Mouse (Mus musculus): Measurements from ENCODE around the gene Fshb.

Fshb gene

DNA sequence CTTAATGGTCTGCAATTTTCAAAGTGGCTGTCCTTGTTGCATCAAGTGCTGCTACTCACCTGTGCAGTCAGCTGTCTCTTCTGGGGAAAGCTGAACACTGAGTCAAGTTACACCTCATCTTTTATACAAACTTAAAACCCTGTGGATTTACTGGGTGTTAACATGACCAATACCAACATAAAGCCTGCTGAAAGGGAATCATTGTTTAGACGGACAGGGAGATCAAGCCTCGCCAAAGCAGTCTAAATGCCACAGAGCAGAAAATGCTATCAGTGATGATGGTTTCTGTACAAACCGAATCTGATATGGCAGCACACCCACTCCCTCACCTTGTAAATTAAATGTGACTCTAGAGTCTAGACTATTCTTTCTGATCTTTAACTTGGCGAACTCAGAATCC, at the start of gene Fshb:
TSS of gene Fshb (minus strand) at position 101 of the 400 bp plus-strand sequence.
- DNase-seq: no peak

DNA sequence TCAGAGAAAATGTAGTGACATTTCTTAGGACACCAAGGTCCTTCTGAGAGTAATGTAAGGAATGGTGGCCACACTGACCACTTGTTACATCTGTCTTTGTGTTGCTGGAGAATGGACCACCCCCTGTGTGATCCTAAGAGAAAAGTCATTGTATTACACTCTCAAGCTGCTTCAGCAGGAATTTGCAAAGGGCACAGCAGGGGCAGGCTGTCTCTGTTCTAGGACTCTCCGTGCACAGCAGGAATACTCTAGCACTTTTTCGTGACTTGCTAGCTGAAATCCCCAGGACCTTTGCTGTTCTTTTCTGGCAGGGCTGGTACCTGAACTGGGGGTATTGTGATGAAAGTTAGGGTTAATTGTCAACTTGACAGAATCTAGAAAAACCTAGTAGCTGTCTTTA, 24.8 kb upstream of the Fshb start:
- DNase-seq: no peak

DNA sequence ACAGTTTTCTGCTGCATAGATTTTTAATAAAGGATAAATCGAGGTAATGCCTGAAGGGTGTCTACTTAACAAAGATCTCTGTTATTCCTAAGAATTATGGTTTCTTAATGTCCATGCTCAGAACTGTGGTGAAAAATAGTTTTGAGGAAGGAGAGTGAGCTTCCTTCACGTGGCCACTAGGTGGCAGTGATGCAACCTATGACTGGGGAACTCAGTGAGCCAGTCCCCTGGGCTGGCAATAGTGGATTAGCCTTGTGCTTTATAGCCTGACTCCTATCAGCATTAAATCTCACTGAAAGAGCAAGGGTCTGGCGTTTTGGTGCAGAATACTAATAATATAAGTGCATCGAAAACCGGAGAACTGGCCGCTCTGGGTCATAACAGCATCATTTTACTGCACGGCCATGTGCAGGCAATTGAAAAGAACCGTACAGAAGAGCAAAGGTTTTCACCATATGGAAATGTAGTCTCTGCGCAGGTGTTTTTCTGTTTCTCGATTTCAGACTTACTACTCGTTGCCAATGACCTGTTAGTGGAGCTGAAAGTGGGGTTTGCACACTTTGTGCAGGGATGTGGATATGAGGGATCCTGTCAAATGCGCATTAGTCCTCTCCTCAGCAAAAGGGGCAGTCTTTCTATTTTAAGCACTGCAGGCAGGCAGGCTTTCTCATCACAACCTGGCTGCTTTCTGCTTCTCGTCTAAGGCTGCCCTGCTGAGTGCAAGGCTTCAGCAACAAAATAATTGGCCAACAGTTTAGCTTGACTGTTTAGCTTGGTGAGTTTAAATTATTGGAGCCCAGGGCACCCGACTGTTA, 23.8 kb upstream of the Fshb start:
- peak; percentile 62 for DNase-seq

DNA sequence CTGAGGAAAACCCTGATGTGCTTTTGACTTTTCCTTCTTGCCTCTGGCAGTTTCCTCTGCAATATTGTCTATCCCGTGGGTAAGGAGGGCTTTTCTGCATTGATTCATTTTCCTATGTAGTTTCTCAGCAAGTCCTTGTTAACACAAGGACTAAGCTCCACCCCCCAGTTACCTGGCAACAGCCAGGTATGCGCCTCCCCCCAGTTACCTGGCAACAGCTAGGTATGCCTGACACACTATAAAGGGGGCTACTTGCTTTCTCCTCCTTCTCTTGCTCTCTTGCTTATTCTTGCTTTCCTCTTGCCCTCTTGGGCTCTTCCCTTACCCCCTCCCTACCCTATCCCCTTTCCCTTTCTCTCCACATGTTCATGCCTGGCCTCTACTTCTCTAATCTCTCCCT, 3.8 kb upstream of the Fshb start:
- DNase-seq: no peak

DNA sequence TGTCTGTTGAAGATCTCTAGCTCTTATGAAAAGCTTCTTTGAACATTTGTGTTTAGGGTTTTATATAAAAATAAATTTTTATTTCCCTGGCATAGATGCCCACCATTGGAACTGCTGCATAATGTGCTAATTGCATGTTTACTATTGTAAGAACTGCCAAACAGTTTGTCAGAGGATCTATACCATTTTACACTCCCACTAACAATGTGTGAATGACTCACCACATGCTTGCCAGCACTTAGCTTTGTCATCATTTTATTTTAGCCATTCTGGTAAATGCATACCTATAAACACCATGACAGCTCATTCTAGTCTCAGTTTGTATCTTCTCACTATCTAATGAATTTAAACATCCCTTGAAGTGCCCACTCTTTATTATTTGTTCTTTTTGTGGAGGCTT, 13.5 kb downstream of the Fshb start:
- no peak for DNase-seq

DNA sequence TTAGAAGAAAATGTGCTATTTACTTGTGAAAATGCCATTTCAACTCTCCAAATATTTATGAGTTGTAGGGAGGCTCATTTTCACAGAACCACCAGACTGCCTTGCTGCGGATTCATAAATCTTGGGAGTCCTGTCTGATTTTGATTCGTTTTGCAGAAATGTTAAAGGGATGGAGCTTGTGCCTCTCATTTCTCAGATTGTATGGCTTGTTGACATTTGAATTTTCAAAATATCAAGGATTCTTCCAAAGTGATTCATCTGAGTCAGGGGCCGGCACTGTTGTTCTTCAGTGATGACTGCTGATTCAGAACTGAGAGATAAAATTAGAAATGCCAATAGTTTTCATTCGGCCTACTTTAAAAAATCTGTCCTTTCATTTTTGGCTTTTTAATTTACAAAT, 18.6 kb downstream of the Fshb start:
- no peak for DNase-seq

DNA sequence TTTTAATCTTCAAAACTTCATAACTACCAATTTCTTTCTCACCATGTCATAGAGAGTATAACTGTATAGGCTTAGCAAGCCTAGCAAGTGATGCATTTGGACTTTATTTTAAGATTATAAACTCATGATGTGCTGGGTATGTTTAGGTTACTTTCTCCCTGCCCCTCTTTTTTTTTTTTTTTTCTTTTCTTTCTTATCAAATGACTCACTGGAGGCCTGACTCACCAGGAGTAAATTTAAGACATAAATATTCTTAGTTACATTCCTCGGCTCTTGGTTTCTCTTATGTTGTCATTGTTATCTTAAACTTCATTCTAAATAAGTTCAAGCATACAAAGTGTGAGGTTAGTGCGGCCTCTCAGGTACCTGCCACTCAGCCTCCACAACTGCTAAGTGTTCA, 23.5 kb downstream of the Fshb start:
- no peak for DNase-seq

DNA sequence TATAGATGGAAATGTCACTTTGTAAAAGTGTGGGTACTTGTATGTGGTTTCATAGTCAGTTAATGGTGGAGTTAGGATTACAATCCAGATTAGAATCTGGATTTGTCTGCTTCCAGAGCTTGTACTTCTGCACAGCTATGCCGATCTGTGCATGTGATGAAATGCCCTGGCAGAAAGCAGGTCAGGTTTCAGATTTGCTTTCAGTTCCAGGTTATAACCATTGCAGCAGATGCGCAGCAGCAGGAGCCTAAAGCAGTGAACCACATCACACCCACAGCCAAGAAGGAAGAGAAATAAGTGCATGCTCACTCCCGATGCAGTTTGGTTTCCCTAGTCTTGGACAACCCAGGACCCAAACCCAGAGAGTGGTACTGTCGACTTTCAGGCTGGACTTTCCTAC, 34.8 kb downstream of the Fshb start:
- DNase-seq: no peak

DNA sequence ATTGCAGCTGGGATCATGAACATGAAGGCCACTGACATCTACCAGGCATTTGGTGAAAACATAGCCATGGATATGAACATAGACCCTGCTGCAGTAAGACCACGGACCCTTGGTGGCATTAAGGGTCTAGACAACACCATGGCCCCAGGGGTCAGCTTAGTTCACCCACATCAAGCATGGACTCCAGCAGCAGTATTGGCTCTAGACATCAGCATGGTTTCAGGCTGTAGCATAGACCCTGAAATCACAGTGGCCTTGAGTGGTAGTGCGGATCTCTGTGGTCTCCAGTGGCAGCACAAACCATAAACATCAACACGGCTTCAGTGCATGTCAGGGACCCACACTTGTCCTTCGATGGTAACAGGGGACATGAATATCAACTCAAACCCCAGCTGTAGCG, 36.7 kb downstream of the Fshb start:
- DNase-seq: no peak

DNA sequence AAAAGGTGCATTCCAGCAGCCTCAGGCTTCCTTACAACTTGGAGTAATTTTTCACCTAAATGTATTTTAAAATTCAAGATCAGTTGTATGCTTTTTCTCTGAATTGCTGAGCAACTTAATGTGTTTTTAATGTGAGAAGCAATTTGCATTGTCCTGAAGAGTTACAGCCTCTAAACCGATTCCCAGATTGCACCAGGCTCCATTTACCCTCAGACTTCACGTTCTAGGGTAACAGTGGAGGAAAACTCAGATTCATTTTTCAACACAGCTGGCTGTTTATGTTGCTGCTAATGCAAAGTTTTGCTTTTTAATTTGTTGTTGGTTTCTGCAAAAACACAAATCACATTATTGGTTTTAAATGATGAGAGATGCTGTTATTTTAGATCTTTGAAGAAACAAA, 40.1 kb downstream of the Fshb start:
- DNase-seq: no peak

DNA sequence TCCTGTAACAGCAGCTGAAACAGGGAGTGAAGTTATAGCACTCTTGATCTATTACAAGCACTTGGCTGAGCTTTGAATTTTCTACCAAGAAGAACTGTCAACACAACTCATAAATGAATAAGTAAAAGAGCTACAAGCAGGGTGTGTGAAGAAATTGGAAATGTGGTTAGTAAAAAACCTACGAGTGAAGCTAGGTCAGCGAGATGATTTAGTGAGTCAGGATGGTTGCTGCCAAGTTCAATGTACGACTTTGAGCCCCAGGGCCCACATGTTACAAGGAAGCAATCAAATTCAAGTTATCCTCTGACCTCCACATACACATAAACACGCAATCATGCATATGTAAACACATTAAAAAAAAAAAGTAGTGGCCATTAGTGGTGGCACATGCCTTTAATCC, 46.3 kb downstream of the Fshb start:
- no peak for DNase-seq

DNA sequence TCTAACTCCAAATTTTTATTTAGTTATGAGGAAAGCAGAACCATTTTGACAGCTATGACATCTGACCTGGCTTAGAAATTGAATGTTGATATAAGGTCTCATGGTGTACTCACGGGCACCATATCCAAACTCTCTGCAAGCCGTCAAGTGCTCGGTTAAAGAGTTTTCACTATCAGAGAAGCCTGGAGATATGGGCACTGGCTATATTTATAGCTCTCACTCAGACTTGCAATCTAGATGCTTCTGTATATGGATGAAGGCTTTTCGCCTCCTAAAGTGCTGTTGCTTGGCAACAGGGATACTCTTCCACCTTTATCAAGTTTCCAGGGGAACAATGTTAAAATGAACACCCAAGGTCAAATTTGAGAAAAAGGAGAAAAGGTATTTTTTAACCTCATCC, 47.1 kb downstream of the Fshb start:
- DNase-seq: no peak

DNA sequence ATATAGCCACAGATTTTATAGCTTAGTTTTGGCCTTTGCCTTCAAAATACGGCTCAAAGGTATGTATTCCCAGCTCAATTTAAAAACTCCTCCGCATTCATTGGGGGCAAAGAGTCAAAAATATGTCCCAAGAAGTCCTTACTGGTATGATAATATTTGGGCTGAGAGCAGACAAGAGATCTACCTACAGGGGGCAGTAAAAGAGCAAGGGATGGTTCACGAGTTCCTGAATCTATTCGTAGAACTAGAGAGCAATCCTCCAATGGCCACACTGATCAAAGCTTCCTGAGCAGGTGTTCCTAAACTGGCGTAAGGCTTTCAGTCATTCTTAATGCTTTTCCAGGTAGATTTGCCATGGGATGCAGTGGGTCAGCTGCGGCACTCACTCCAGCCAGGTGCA, 49.3 kb downstream of the Fshb start:
- no peak for DNase-seq

DNA sequence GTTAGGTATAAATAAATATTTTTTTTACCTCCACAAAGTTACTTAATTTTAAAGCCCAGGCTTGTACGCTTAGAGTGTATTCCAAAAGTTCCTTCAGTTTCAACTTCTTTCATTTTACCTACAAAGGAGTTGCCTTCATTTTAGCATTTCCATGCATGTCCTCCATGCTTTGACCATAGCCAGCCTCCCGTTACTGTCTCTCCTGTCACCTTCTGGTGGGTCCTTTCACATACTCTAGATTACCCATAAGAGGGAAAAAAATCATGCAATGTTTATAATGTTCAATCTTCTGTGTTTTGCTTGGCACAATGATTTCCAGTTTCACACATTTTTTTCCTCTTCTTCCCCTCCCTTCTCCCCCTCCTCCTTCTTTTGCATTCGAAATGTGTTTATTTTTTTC, 53.1 kb downstream of the Fshb start:
- no peak for DNase-seq

Data from right cerebral cortex, postnatal 4 days (tissue).